Mouse (Mus musculus) frontal cortex, postnatal 36 days (tissue): Measurements from ENCODE around the gene S100pbp.
A peak's percentile ranks its signal among the peaks of the same experiment; 100 is the strongest.

Experiments used
- DNase-seq, 2 experiments: peaks; one replicate each; pipeline ENCODE4 v3.0.0; 2022; ENCODE audit warnings: low spot score in 2 of 2

The S100pbp gene

DNA sequence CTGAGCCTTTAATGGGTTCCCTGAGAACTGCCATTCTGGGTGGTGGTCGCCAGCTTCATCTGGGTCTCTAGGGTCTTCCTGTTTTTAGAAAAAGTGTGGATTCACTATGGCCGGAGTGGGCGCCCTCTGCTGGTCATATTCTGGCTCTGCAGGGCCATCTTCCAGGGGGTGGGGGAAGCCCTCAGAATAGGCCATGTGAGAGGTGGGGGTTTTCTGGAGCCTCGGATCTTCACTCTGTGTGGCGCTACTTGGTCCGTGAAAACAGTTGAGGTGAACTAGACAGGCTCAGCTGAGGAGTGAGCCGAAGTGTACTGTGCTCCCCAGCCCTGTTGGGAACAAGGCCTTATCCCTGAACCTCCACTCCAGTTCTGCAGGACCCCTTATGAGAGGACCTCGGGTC is 59.4 kb downstream of the S100pbp start:
- no peak for DNase-seq

DNA sequence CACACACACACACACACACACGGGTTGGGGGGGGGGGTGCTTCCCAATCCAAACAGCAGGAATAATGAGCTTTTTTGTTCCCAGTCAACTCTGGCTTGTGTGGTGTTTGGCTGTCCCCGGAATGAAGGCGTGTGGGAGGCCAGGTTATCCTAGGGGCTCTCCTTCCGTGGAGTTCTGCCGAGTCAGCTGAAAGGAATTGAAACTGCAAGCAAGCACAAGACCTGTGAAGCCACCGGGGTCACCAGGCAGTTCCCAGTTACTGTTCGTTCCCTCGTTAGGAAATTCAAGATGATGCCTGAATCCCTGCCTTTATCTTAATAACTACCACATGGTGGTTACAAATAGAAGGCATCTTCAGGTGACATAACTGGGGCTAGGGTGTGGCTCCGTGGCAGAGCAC is 60.1 kb downstream of the S100pbp start:
- DNase-seq, result no peak

DNA sequence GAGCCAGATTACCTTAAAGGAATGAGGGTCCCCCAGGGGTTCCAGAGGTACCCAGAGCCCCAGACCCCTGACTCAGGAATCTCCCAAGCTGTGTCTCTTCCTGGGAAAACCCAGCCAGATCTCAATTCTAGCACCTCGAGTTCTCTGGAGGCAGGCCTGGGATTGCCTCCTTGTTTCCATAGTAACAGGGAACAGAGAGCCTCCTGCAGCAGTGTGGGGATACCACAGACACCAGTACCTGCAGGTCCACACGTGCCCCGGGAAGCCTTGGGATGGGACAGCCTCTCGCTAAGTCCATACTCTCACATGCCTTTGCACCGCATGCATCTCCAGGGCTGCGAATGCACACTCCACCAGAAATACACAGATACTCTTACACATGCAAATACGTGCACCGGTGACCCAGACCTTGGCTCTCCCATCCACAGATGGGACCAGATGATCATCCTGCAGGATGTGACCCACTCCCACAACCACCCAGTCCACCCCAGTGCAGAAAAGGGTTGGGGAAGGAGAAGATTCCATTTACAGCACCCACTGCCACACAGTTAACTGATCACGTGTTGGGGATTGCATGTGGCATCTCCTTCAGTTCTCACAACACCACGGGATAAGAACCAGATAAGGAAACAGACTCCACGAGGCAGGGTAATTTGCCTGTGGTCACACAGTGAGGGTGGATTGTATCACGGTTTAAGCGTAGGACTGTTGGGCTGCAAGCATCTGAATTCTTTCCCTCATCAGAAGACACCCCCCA is 60.8 kb downstream of the S100pbp start:
- DNase-seq, result peak in 1 of 2 experiments; percentile 57

DNA sequence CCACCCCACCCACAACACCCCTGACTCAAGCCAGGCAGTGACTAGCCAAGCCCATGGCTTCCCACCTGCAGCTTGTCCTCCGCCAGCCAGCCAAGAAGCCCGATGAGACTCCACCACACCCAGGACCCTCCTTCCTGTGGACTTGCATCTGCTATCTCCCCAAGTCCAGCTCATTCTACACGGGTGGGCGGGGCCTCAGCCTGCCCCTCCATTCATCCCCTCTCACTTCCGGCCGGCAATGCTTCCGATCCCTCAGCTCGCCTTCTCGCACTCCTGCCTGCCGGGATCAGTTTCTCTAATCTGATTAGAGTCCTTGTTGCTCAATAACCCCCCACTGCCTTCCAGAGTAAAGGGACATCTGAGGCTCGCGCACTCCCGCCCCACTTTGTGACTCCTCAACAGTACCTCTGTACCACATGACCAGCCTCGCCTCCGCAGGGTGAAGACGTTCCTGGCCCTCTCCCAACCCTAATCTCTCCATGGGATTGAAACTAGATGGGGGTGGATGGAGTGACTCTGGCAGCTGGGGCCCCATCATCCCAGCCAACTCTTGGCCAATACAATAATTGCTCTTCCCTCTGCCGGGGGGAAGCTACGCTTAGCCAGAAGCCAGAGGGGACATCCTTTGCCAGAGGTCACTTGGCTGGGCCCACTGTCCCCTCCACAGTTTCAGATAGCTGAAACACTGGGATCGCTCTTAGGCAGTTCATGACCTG is 63.6 kb downstream of the S100pbp start:
- no peak for DNase-seq

DNA sequence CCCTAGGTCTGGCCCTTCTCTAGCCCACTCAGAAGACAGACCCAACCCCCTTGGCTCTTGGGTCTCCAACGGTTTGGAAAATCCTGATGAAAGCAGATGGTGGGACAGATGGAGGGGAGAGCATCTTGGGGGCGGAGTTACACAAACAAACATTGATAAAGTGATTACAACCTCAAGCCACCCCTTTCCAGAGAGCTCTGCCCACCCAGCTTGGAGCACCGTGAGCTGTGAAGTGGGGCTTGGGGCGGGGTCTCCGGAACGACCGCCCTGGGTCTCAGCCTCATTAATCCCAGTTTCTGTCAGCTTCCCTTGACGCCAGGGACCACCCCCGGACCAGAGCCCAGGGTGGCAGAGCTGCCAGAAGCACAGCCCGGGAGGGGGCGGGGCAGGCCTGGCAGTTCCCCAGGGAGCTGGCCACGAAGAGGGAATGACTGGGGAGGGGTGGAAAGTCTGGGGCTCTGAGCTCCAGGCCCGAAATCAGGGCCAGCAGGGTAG is 64.8 kb downstream of the S100pbp start:
- peak in 1 of 2 experiments; percentile 71 for DNase-seq

DNA sequence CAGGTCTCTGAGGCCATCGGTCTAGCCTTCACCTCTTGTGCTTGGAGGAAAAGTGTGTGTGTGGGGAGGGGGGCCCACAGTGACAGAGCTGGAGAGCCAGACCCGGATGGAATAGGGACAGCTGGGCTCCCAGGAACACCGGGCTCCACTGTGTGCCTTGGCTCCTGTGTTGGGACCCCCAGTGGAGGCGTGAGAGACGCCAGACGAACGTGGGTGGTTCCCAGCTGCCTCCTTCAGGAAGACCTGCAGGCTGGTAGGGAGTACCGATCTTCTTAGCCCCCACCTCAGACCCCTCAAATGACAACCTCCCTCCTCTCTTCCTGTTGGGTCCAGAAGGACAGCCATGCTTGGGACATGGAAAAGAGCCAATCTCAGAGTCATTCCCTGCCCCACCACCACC is 66.8 kb downstream of the S100pbp start:
- DNase-seq, result no peak

DNA sequence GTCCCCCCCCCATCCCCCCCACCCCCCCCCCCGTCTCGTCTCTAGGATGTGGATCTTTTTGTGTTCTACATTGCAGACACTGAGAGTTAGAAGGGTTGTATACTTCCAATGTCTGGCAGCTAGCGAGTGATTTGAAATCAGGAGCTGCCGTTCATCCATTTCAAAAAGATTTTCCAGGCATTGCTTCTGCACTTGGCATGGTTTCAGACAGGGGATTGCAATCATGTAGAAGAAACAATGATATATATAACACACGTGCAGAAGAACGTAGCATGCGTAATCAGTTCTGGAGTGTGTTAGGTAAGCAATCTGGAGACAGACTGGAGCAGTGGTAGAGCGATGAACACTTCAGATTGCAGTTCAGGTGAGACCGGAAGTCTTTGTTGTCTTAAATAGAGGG is 67.4 kb downstream of the S100pbp start:
- peak in 1 of 2 experiments; percentile 3 for DNase-seq

DNA sequence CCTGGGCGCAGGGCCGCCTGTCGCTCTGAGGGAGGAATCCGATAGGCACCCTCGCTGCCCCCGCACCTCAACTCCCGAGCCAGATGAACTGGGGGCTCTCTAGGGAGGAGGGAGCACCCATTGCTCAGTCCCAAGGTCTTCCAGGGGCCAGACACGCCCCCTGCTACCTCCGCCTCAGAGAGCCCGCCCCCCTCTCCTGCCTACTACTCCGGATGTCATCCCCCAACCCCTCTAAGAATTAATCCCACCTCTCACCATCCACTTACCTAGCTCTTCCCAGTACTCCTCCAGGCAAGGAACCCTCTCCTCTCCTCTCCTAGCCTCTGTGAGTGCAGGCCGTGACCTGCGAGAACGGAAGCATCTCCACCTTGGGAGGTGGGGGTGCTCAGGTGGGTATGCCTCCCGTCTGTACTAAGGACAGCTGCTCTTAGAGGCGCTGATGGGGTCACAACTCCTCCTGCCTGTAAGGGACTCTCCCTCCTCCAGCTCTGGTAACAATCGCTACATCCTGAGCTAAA is 67.9 kb downstream of the S100pbp start, which contains the start of gene Hpca:
TSS of gene Hpca (minus strand) at position 468 of the 518 bp plus-strand sequence.
- peak in 1 of 2 experiments; percentile 5 for DNase-seq

DNA sequence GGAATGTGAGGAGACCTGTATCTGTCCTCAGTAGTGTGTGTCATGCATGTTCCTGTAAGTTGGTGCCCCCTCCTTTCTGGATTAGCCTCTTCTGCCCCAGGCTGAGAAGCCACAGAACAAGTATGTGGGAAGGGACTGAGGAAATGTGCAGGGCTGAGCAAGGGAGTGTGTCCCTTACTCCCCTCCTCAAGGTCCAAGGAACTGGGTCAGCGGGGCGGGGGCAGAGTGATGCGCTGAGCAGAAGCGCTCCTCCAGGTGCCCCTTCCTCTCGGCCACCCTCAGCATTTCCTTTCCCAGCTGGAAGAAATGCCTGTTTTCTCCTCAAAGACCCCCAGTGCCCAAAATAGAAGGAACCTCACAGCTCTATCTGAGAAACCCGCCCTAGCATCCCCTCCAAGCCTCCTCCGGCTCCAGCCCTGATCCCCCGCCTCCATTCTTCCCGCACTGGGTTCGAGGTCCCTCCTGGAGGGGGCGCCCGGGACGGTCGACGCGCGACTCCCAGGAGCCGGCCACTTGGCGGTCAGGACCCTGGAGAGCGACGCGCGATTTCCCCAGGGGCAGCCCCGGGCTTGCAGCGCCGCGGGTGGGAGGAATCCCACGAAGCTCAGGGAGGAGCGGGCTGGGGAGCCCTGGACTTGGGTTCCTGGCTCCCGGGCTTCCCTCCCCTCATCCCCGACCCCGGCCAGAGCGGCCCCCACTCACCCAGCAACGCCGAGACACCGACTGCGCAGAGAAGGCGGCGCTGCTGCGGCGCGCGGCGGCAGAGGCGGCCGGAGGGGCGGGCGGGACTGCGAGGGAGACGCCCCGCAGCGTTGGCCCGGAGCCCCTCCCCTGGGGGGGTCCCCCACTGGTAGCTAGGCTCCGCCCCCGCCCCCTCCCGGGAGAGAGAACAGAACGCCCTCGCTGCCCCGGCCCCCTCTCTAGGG is 68.7 kb downstream of the S100pbp start:
- peak in 1 of 2 experiments; percentile 61 for DNase-seq

DNA sequence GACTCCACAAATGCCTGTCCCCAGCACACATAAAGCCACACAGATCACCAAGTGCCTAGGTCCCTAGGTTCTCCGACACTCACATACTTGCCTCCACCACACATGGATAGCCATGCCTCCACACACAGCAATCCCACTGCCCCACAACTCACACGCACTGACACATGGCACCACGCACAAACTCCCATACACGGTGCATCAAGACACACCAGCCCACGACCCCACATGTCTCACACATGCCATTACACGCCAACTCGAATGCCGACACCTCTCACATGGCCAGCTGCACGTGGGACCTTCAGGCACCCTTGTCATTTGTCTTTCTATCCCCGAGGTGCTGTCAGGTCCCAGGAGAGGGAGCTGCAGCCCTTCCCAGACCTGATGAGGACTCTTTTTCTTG is 69.8 kb downstream of the S100pbp start:
- DNase-seq, result no peak

DNA sequence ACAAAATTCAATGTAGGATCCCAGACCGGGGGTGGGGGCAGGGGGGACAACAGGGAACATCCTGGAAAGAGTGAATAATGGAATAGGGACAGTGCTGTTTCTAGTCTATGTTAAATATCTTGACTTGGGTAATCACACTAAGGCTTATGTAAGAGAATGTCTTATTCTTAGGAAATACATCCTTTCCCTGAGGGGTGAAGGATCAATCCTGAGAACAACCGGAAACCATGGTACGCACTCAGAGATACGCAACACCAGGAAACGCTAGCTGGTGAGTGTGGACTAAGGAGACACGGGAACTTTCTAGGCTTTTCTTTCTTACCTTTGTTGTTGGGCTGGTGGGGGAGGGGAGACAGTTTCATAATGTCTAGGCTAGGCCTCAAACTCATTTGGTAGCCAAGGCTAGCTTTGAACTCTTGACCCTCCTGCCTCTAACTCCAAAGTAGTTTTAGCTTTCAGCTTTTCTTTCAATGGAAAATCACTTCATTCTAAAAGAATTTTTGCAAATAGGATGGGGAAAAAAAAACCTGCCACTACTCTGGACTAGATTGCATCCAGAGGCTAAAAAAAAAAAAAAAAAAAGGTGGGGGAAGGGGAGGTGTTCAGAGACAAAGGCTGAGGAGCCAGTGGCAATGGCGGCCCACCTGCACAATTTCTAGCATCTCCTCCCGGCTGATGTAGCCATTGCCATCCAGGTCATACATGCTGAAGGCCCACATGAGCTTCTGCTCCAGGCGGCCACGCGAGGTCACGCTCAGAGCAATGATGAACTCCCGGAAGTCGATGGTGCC is 71.6 kb downstream of the S100pbp start:
- no peak for DNase-seq

DNA sequence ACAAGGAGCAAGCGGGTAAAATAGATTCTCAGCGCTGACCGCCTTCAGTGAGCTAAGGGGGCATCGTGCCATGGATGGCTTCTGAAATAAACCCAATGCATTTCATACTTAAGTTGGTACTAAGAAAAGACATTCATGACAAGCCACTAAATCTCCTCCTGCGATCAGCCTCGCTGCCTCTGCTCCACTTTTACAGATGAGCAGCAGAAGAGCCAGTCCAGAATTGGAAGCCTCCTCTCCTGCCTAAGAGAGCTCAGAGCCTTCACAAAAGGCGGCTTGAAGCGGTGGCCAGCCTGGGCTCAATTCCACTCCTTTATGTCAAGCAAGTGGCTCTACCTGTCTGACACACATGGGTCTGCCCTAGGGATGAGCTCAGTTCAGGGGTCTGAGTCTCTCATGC is 72.8 kb downstream of the S100pbp start:
- DNase-seq, result no peak

DNA sequence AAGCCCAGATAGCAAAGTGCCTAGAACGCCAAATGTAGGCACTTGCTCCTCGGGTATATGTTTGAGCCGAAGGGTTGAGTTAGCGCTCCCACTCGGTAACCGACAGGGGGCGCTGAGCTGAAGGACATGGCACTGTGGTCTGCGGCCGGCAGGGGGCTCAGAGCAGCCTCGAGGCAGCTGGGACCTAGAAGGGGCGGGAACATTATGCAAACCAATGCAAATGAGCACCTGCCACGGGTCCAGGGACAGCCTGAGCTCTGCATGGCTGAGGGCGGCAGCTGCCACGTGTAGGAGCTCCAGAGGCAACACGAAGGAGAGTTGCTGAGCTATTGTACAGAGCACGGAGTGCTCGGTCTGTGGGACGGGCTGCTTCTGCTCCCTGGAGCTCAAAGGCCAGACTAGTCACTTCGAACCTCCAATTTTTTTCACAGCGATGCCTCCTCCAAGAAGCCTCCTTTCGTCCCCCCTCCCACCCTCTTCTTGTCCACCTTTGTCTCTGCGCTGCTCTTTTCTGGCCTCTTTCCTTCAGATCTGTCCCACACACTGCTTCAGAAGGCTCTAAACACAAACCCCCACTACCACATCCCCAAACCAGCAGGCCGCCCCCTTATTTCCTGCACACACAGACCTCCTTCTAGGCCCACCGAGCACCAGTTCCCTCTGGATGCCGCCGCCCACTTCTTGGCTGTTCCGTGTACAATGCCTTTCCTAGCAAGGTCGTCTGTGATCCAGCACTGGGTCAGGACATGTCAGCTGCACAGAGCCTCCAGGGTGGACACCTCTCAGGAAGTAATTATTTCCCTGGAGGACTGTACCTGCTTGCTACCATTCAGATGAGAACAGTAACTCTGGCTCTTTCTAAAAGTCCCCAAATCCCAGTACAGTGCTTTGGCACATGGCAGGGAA is 76.2 kb downstream of the S100pbp start:
- DNase-seq, result peak; percentile 82 to 89

DNA sequence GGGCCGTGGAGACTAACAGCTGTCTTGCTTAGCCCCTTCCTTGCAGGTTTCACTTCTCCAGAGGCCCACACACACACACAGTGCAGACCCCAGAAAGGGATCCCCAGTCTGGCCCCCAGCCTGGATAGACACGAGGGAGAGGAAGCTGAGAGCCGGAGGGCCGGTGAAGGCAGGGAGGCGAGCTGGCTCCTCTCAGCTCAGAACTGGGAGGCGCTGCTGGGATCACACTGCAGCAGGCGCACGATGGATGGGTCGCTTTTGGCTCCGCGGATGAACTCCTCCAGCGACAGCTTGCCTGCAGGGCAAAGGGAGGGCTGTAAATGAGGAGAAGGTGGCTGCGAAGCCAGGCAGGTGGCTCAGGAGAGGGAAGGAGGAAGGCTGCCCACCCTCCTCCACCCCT is 77.3 kb downstream of the S100pbp start:
- DNase-seq, result no peak

DNA sequence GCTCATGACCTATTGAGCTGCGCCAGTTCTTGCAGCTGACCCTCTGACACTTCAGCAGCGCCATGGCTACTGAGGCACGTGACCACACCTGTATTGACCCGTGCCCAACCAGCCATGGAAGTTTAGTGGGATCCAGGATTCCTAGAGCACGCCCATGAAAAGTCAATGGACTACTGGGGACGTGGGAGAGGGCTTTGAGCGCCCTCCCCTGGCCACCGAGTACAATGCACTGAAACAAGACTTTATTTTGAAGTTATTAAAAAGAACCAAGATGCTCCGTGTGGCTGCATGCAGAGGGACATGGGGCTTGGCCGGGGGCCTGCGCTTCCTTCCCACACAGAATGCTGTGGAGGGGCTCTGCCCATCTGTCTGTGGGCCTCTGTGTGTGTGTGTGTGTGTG is 78.2 kb downstream of the S100pbp start:
- no peak for DNase-seq

DNA sequence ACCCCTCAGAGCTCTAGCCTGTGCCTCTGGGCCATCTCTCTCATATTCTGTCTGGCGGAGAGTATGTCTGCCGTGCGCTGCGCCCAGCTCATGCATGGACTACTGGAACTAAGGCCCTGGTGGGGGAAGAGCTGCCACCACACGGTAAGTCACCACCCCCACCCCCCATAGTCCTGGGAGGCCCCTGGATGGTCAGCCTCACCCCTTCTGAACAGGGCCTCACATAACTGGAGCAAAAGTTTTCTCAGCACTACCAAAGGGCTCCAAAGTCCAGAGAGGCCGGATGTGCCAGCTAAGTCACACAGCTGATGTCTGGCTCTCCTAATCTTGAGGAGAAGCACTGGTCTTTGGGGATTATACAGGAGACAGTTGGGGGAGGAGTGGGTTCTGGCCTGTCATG is 78.7 kb downstream of the S100pbp start:
- no peak for DNase-seq

DNA sequence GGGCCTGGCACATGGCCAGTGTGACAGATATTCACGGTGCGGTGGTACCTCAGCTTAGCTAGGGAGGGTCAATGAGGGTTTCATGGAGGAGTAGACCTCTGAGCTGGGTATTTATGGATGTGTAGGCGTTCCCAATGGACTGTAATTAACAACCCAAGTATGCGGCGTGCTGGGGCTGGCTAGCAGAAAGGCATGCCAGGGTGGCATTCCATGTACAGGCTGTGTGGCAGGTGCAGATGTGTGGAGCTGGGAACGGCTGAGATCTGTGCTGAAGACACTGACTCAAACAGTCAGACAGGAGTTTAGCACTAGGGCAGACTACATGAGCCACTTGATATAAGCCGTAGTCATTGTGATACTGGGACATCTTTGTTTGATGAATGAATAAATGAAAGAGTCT is 80.9 kb downstream of the S100pbp start:
- no peak for DNase-seq

DNA sequence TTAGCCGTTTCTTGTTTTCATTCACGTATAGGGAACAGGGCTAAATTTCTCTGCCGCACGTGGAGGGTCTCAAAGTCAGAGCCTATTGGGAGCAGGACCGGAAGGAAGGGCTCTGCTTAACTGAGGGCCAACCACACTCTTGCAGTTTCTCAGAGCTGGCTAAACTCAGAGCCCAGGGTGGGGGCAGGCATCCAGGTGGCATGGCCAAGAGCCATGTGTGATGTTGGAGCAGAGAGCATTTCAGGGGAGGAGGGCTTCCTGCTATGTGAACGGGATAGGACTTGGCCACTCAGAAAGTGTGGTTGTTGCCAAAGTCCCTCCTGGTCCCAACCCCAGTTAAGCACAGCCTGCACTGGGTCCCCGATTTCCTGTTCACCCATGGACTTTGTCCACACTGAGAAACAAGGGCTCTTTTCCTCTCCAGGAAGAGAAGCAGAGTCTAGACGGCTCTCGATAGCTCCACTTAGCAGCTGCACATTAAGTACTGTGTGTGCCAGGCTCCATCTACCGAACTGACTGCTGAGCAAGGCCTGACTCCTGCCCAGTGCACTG is 82.1 kb downstream of the S100pbp start:
- no peak for DNase-seq

DNA sequence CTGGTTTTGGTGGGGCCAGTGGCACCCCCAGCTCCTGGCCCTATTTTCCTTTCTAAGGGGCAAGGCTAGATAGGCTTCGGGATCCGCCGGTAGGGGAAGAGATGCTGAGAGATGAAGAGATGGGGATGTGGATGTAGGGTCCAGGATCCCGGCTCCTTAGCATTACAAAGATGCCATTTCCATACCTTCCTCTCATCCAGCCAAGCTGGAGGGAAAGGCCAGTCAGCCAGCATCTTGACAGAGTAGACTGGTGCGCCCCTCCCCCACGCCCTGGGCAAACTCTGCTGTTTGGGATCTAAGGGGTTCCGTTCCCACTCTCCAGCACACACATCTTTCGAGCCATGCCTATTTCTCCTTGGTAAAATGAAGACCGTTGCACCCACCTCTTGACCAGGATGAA is 83.5 kb downstream of the S100pbp start:
- no peak for DNase-seq

DNA sequence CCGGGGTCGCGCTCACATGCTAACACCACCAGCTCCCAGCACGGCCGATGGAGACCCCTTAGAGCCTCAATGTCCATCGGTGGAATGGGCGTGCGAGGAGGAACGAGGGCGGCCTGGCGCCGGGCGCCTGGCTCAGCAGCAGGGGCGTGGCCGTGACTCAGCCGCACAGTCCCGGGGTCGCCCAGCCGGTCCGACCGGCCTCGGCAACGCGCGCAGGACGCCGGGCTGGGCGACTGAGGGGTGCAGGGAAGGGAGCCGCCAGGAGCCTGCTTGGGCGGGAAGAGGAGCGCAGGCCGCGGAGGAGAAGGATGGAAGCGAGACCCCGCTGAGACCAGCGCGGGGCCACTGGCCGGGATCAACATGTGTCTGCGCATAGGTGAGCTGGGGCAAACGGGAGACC is 84.2 kb downstream of the S100pbp start, which contains the start of gene Tmem54:
TSS of gene Tmem54 (plus strand) at position 193 of the 400 bp plus-strand sequence.
- no peak for DNase-seq
